Mouse (Mus musculus): ENCODE data around the gene Dgkd.
A peak's percentile ranks its signal among the peaks of the same experiment; 100 is the strongest.

Dgkd gene

DNA sequence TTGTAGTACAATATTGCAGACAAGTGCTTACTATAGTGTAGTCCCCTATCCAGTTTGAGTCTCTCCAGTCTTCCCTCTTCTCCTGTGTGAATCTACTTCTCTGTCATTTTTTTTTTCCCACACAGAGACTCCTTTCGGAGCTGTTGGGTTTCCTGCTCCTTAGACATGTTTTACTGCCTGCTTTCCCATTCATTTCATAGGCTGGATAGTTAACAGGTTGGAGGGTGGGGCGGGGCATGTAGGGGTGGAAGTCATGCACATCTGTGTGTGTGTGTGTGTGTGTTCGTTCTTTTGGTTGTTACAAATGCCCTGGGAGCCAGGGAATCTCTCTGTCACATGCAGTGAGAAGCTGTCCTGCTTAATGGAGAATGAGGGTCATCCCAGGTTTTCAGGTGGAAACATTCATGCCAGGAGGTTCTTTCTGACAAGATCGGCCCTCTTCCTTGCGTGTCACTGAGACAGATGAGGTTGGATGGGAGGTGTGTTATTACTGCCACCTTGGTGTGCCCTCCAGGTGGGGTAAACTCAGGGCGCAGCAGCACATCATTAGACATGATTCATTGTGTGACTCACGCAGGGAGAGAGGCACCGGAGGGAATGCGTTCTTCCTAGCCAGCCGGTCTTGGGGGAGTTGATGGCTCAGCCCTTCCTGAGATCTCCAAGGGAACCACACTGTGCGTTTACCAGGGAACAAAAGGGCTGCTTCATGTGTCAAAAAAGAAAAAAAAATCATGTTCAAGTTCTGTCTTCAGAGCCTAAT, 4.7 kb upstream of the Dgkd start:
- no peak for DNase-seq (ENCODE audit: low spot score)

DNA sequence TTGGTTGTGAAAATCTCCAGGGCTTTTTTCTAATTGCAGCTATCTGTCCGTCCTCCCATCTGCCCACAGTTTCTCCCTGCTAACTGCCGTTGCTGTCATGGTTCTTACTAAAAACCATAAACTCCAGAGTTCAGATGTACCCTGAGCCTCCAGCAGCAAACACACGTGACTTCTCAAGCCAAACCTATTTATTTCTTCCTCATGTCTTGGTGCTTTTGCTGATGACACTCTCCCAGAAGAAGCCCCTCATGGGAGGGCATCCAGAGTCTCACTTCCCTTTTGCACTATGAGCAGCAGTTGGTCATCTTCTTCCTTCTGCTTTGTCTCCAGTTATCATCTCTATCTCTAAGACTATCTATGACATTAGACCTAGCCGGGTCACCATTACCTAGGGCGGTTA, 3.8 kb upstream of the Dgkd start:
- no peak for DNase-seq (ENCODE audit: low spot score)

GRCm38 (mm10) chr1:87851344-87851743, 1.7 kb upstream of the Dgkd start:
- no peak for DNase-seq (ENCODE audit: low spot score)

- DNase-seq (ENCODE audit: low spot score), result no peak
Measured at GRCm38 (mm10) chr1:87852081-87852790, 851 bp upstream of the Dgkd start.

DNA sequence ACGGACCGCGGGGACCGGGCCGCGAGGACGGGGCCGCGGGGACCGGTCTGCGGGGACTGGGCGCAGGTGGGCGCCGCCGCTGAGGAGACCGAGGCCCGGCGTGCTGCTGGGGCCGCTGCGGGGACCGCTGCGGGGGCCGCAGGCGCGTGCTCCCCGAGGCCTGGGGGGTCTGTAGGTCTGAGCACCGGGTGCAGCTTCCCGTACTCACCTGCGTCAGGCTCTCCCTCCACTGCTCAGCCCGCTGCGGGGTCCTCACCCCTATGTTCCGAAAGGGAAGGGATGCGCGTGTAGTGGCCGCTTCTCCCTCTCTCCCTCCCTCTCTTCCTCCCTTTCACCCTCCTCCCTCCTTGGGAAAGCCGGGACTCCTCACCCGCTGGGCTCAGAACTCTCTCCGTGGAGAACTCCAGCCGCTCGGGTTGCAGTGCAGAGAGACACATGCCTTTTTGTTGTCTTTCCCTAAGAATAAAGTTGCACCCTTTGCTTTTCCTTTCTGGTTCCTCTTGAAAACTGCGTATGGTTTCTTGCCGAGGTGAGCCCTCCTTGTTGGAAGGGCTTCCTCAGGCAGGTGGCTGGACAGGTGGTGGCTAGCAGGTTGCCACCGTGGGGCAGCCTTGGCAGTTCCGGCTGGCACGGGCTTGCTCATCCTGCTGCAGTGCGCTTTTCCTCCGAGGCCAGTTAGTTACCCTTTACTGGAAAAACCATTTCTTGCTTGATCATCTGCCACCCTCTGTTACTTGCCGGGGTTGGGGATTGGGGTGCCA, 694 bp downstream of the Dgkd start:
- no peak for DNase-seq (ENCODE audit: low spot score)

- DNase-seq (ENCODE audit: low spot score), result no peak
Measured at GRCm38 (mm10) chr1:87854411-87854810, 1.3 kb downstream of the Dgkd start.

DNA sequence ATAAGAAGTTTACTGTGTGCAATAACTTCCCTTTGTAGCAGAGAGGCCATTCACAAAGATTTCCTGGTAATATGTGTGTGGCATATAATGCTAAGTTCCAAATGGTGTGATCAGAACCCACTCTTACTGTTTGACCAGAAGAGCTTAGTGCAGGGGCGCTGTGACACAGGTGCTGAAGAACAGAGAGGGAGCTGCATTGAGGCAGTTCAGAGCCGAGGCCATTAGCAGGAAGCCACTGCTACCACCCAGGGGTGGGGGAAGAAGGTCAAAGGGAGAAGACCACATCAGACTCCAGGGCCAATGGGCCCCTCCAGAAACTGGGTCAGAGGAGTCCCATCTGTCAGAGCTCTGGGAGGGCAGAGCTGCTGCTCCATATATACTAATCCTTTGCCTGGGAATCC, 1.8 kb downstream of the Dgkd start:
- no peak for DNase-seq (ENCODE audit: low spot score)

DNA sequence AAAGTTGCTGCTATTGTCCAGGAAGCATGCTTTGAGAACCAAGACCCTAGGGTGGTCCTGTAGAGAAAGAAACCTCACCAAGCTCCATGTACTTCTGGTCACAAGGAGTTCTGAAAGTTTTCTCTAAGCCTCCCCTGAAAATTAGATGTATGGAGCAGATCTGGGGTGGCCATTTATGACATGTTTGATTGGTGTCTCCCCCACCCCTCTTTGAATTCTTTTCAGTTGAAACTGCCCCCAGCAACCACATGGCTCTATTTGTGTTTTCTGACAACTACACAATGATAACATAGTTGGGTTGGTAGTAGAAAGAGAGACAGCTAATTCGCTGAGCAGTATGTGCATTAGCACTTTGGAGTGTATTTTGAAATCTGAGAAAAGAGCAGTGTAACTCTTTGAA, 2.4 kb downstream of the Dgkd start:
- no peak for DNase-seq (ENCODE audit: low spot score)

DNA sequence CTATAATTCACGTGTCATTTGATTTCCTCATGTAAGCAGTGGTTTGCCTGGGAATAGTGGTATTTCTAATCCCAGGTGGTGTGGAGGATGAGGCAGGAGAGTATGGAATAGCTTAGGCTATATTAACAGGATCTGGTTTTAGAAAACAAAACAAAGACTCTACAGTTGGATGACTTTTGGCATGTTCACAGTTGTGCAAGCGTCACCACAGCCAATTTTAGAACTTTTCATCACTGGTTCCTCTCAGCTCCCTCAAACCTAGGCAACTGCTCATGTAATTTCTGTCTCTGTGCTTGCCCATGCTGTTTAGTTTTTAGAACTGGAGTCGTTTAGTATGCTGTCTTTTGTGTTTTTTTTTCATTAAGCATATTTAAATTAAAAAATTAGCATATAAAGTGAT, 3.7 kb downstream of the Dgkd start:
- DNase-seq (ENCODE audit: low spot score), result no peak

GRCm38 (mm10) chr1:87858031-87858430, 4.9 kb downstream of the Dgkd start:
- no peak for DNase-seq (ENCODE audit: low spot score)

- no peak for DNase-seq (ENCODE audit: low spot score)
Measured at GRCm38 (mm10) chr1:87858529-87858928, 5.4 kb downstream of the Dgkd start.

DNA sequence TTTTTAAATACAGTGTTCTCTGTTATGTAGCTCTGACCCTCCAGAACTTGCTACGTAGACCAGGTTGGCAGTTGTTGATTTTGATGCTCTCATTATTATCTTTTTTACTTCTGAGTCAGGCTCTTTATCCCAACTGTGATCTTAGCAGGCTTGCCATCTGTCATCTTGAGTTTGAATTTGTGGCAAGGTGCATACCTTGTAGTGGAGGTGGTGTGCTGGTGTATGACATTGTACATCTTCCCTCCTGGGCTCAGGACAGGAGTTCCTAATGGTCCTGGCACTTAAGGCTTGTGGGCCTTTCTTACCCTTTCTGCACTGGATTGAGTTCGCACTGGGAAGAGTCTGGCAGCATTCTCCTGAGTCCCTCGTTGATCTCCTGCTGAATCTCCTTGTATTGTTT, 10.5 kb downstream of the Dgkd start:
- DNase-seq (ENCODE audit: low spot score), result no peak

DNA sequence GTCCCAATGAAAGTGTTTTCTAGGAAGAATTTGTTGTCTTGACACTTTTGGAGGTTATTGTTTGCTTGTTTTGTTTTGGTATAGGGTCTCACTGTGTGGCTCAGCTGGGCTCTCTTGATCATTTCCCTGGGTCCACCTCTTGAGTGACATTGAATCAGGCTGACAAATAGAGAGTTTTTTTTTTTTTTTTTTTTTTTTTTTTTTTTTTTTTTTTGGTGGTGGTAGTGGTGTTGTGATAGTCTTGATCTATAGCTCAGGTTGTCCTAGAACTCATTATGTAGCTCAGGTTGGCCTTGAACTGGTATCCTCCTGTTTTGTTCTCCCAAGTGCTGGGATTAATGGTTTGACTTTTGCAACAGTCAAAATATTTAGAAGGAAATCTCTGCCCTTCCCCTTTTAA, 11.8 kb downstream of the Dgkd start:
- DNase-seq (ENCODE audit: low spot score), result no peak

GRCm38 (mm10) chr1:87866672-87867071, 13.6 kb downstream of the Dgkd start:
- no peak for DNase-seq (ENCODE audit: low spot score)

- DNase-seq (ENCODE audit: low spot score), result no peak
Measured at GRCm38 (mm10) chr1:87871546-87871945, 18.5 kb downstream of the Dgkd start.

GRCm38 (mm10) chr1:87873081-87873480, 20.0 kb downstream of the Dgkd start:
- DNase-seq (ENCODE audit: low spot score), result no peak

DNA sequence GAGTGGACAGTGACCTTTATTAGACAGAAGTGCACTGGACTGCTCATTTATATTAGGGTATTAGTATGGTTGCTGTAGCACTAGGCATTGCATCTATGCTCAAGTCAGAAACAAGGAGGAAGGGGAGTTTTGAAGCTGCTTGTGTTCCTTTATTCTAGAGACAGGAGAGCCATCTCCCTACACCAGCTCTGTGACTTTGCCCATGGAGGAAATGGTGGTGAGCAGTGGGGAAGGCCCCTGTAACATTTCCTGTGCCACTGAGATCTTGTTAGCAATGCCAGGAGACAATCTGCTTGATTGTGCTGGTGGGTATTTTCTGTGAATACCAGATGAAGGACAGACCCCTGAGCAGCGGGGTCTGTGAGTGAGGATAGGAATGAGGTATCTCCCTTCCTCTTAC, 23.0 kb downstream of the Dgkd start:
- DNase-seq (ENCODE audit: low spot score), result no peak

- DNase-seq (ENCODE audit: low spot score), result no peak
Measured at GRCm38 (mm10) chr1:87877552-87878283, 24.6 kb downstream of the Dgkd start.

- DNase-seq (ENCODE audit: low spot score), result no peak
Measured at GRCm38 (mm10) chr1:87879034-87879433, 25.9 kb downstream of the Dgkd start.

DNA sequence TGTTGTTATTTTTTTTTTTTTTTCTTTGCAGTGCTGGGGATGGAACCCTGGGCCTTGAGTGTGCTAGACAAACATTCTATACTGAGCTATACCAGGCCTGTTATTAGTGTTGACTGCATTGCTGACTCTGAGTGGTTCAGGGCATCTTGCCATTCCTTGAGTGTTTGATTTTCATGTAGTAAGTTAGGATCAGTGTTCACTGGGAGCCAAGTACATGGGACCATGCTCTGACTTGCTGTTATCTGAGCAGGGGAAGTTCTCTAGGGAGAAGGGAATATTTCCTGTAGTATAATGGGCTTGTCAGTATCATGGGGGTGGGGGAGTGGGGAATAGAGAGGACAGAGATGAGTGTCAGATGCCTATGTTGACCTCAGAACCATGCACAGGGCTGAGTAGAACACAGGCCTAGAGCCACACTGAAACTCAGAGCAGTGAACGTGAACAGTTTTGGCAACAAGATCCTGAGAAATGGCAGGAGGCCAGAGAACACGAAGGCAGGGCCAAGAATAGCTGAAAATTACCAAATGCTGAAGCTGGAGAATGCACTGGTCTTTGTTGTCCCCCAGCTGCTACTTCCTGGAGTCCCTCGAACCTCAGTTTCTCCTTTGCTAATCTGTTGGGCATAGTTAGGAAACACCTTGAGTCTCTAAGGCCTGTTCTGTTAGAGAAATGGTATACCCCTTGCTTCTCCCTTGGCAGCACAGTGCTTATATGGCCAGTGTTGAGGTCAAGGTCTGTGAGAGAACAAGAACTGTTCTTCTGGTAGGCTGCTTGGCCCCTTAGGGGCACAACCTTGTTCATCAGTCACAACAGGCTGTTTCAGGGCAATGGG, 26.6 kb downstream of the Dgkd start:
- peak; percentile 72 for DNase-seq (ENCODE audit: low spot score)

GRCm38 (mm10) chr1:87880326-87880627, 27.2 kb downstream of the Dgkd start:
- DNase-seq (ENCODE audit: low spot score), result no peak

- DNase-seq (ENCODE audit: low spot score), result no peak
Measured at GRCm38 (mm10) chr1:87880856-87881255, 27.8 kb downstream of the Dgkd start.

Measured in left cerebral cortex, adult 11 months (tissue).